26 mouse cellular contexts compared by ENCODE assay signal in the genomic region with DNA sequence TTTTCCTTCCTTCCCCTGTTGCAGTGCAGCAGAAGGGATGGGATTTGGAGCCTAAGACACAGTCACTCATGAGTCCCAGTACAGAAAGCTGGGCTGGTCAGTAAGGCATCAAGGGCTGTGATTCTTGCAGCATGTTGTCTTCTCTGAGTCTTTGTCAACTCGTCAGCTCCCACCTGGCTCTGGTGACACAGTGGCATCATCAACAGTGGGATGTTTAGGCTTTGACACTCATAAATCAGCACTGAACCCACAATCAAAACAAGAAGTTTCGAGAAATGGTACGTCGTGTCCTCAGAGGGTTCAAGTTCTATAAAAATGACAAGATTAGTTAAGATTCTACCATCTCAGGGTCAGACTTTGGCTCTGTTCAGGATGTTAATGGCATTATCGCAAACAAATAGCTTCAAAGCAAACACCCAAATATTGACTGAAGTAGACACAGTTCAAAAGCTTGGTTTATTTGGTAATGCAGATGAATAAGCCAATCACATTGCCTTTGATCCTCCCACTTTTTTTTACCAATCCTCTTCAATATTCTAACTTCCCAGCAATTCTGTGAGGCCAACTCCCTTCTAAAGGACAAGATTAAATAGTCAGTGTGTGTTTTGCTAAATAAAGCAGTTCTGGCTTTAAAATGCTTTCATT.
"Had no signal": no experiment of that assay in that cellular context is flagged by ENCODE, and none has a peak within 500 bp of the region (broad histone marks: within the 10 kb centered on the region; RNA-seq: fewer than 3 reads in every experiment).

No protein-coding gene starts in this region.

- DNase-seq: gastrocnemius, adult 2 months; gastrocnemius, postnatal 10 days; gastrocnemius, postnatal 25 days; heart, postnatal 14 days; heart, postnatal 36 days; kidney, adult 18-20 months; kidney, adult 8-10 months; kidney, postnatal 10 days; kidney, postnatal 25 days; kidney, postnatal 4 days; liver had no signal

- H3K9me3 ChIP-seq: heart, embryonic 13.5 days; hindbrain, embryonic 10.5 days; hindbrain, embryonic 12.5 days; intestine, embryonic 15.5 days; limb, embryonic 10.5 days; limb, embryonic 12.5 days had no signal

- H3K27ac ChIP-seq: gastrocnemius, adult 2 months; heart, embryonic 13.5 days; heart, embryonic 15.5 days; hindbrain, embryonic 10.5 days; hindbrain, embryonic 12.5 days; hindbrain, embryonic 14.5 days; intestine, embryonic 15.5 days; layer of hippocampus, adult 2 months; left cerebral cortex, adult 2 months; limb, embryonic 10.5 days; limb, embryonic 12.5 days; liver, embryonic 14.5 days had no signal

- H3K4me1 ChIP-seq: heart, embryonic 15.5 days; hindbrain, embryonic 10.5 days; hindbrain, embryonic 12.5 days; intestine, embryonic 15.5 days; limb, embryonic 10.5 days; limb, embryonic 12.5 days had no signal

- H3K27me3 ChIP-seq: heart, embryonic 13.5 days; heart, embryonic 15.5 days; hindbrain, embryonic 12.5 days; intestine, embryonic 15.5 days; limb, embryonic 12.5 days had no signal

- ATAC-seq: hindbrain, embryonic 16.5 days; inflammation-experienced regulatory T-cells, adult 6 months; intestine, embryonic 15.5 days; intestine, postnatal 0 days had no signal

- H3K4me3 ChIP-seq: gastrocnemius, adult 2 months; heart, embryonic 13.5 days; heart, embryonic 15.5 days; hindbrain, embryonic 10.5 days; hindbrain, embryonic 12.5 days; intestine, embryonic 15.5 days; layer of hippocampus, adult 2 months; left cerebral cortex, adult 2 months; limb, embryonic 10.5 days; limb, embryonic 12.5 days had no signal

- H3K36me3 ChIP-seq: heart, embryonic 13.5 days; heart, embryonic 15.5 days; hindbrain, embryonic 10.5 days; hindbrain, embryonic 12.5 days; intestine, embryonic 15.5 days; limb, embryonic 10.5 days; limb, embryonic 12.5 days had no signal

- H3K4me2 ChIP-seq: heart, embryonic 11.5 days; heart, embryonic 13.5 days; heart, embryonic 15.5 days; hindbrain, embryonic 12.5 days; hindbrain, embryonic 14.5 days; intestine, embryonic 15.5 days; limb, embryonic 12.5 days had no signal

- H3K9ac ChIP-seq: heart, embryonic 13.5 days; heart, embryonic 15.5 days; hindbrain, embryonic 12.5 days; hindbrain, embryonic 14.5 days; intestine, embryonic 15.5 days; limb, embryonic 12.5 days; liver, embryonic 14.5 days had no signal
